Mouse (Mus musculus): Measurements from ENCODE around the gene Fscn3.

- TF ChIP-seq GATA1 (IDR thresholded peaks at IDR 0.05; ENCODE audit: borderline replicate concordance, low read length) (no peak), FLI1 (IDR thresholded peaks at IDR 0.05; ENCODE audit: low read length) (no peak)
Observed at GRCm38 (mm10) chr6:28422651-28423290, 4.8 kb upstream of the Fscn3 start.

Data from megakaryocyte, embryonic 14.5 days (primary cell).